ENCODE assay signal across 12 mouse cellular contexts in the genomic region with DNA sequence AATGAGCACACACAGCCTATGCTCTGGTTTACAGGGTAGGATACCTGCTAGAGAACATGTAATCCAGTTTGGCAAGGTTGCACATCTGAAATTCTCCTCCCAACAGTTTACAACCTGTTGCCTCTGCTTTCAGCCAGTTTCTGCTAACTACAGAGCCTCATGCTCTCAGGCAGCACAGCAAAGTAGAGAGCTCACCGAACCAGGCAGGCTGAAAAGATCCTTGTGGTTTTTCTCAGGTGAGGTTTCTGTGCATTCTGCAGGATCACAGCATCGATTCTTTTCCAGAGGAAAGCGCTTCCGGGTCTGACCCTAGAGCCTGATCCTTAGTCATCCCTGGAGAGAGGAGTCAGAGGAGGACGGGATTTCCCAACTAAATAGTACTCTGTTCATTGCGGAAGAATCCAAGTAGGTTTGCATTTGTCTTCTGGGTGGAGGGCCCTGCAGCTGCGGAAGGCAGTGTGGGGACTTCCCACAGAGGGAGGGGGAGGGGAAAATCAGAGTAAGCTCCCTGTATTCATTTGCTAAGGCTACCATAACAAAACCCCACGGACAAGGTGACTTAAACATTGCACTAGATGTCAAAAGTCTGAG. TPM values are rescaled to one million over a fixed set of nuclear protein-coding genes. Genes with fewer than 3 reads are reported as not detected.
DNase-seq lines count a peak whose midpoint lies in the region; ATAC-seq and TF ChIP-seq lines count a peak whose summit lies in the region.
"Had no signal": no experiment of that assay in that cellular context is flagged by ENCODE, and none has a peak within 500 bp of the region (broad histone marks: within the 10 kb centered on the region; RNA-seq: fewer than 3 reads in every experiment).

No protein-coding gene starts in this region.

- in situ Hi-C loops in ES-E14 (cut with MboI; ENCODE audit: low sequenced_read_pairs in 2 of 2, unreplicated experiment in 2 of 2): no loop called here

- H3K27me3 ChIP-seq in kidney, adult 2 months (replicated peaks; ENCODE audit: control insufficient read depth, insufficient read depth, low read length): no peaks in the 10 kb centered on the region
- no peaks in the 10 kb centered on the region for H3K27me3 ChIP-seq in kidney, embryonic 16.5 days (ENCODE audit: insufficient read depth, low read length)
- H3K27me3 ChIP-seq in midbrain, embryonic 13.5 days: no peaks in the 10 kb centered on the region
- H3K27me3 ChIP-seq: hindbrain, embryonic 12.5 days had no signal

- no peak overlapping the region for H3K4me2 ChIP-seq in kidney, embryonic 16.5 days (replicated peaks; ENCODE audit: low read depth, low read length)
- H3K4me2 ChIP-seq in midbrain, embryonic 13.5 days (replicated peaks): no peak overlapping the region
- H3K4me2 ChIP-seq: hindbrain, embryonic 12.5 days had no signal

- no peak for ATAC-seq in kidney, embryonic 16.5 days (ENCODE audit: low FRiP score, low TSS enrichment)
- ATAC-seq in midbrain, embryonic 13.5 days: no peak

- TF ChIP-seq CTCF in kidney, adult 2 months (conservative IDR thresholded peaks at IDR 0.05; ENCODE audit: insufficient read depth, insufficient read length, low read depth, low read length): no peak

- H3K4me1 ChIP-seq in kidney, adult 2 months (ENCODE audit: control insufficient read depth, insufficient read depth, low read length): peaks cover 2% of the 10 kb centered on the region; the same call in 1 of the 2 replicates
- peaks cover 9 to 12% of the 10 kb centered on the region in 2 experiments for H3K4me1 ChIP-seq in ES-E14 (ENCODE audit: control insufficient read depth in 2 of 2, insufficient read depth in 2 of 2, low read length in 2 of 2, poor library complexity in 1 of 2)
- no peaks in the 10 kb centered on the region for H3K4me1 ChIP-seq in kidney, embryonic 16.5 days (ENCODE audit: insufficient read depth, low read length)
- 0 out of 2 replicates have a peak, but pooled peaks cover 5% of the 10 kb centered on the region for H3K4me1 ChIP-seq in midbrain, embryonic 13.5 days (replicated peaks)
- H3K4me1 ChIP-seq: hindbrain, embryonic 12.5 days had no signal

- peak overlapping the region; percentile 92 for H3K27ac ChIP-seq in kidney, adult 2 months (ENCODE audit: insufficient read depth, low read depth, low read length)
- peak overlapping the region; percentile 84 for H3K27ac ChIP-seq in ES-E14 (ENCODE audit: insufficient read depth, low read depth, low read length, poor library complexity, severe bottlenecking)
- H3K27ac ChIP-seq in kidney, embryonic 16.5 days (ENCODE audit: low read length): peak overlapping the region; percentile 3; the same call in 1 of the 2 replicates
- no peak overlapping the region for H3K27ac ChIP-seq in midbrain, embryonic 13.5 days
- H3K27ac ChIP-seq: hindbrain, embryonic 12.5 days; macrophage had no signal

- peak overlapping the region; percentile 42; the same call in 1 of the 2 replicates for H3K9ac ChIP-seq in ES-E14 (ENCODE audit: insufficient read depth, low read depth, low read length, poor library complexity, severe bottlenecking)
- H3K9ac ChIP-seq in kidney, embryonic 16.5 days (replicated peaks; ENCODE audit: low read length): no peak overlapping the region
- no peak overlapping the region for H3K9ac ChIP-seq in midbrain, embryonic 13.5 days (replicated peaks)
- H3K9ac ChIP-seq: hindbrain, embryonic 12.5 days had no signal

- peak; percentile 41 for DNase-seq in kidney, adult 2 months
- DNase-seq in kidney, adult 18-20 months: no peak
- peak; percentile 75 for DNase-seq in ES-E14 (ENCODE audit: low read depth, low spot score)
- peak; percentile 6 to 47 for DNase-seq in thymus, postnatal 10 days (ENCODE audit: low spot score in 2 of 2)
- DNase-seq in right cerebral cortex, adult 18-20 months: no peak
- no peak for DNase-seq in right cerebral cortex, postnatal 36 days (ENCODE audit: low spot score in 2 of 2)
- DNase-seq: liver had no signal

- H3K36me3 ChIP-seq in kidney, adult 2 months (ENCODE audit: control insufficient read depth, insufficient read depth, low read length): no peaks in the 10 kb centered on the region
- no peaks in the 10 kb centered on the region for H3K36me3 ChIP-seq in ES-E14 (ENCODE audit: control insufficient read depth, insufficient read depth, low read length, poor library complexity, severe bottlenecking)
- H3K36me3 ChIP-seq in kidney, embryonic 16.5 days (ENCODE audit: insufficient read depth, low read length): no peaks in the 10 kb centered on the region
- H3K36me3 ChIP-seq in midbrain, embryonic 13.5 days: no peaks in the 10 kb centered on the region
- H3K36me3 ChIP-seq: hindbrain, embryonic 12.5 days had no signal

- TF ChIP-seq POLR2A in kidney, adult 2 months (IDR thresholded peaks at IDR 0.05; ENCODE audit: low read depth, low read length): no peak

- WGBS in kidney, adult 2 months: 44% methylated on average over 8 of the region's 8 CpGs
- WGBS in kidney, embryonic 16.5 days: 51% methylated on average over 8 of the region's 8 CpGs
- 44% methylated on average over 8 of the region's 8 CpGs for WGBS in midbrain, embryonic 13.5 days

- H3K9me3 ChIP-seq in ES-E14 (ENCODE audit: control insufficient read depth, insufficient read depth, low read depth, low read length): no peaks in the 10 kb centered on the region
- no peaks in the 10 kb centered on the region for H3K9me3 ChIP-seq in kidney, embryonic 16.5 days (ENCODE audit: low read length)
- H3K9me3 ChIP-seq in midbrain, embryonic 13.5 days: no peaks in the 10 kb centered on the region
- H3K9me3 ChIP-seq: hindbrain, embryonic 12.5 days had no signal

- no peak overlapping the region for H3K4me3 ChIP-seq in kidney, adult 2 months (ENCODE audit: insufficient read depth, low read depth, low read length)
- peak overlapping the region; percentile 45 to 46 for H3K4me3 ChIP-seq in ES-E14 (ENCODE audit: insufficient read depth in 1 of 2, low read depth in 1 of 2, low read length in 2 of 2, poor library complexity in 1 of 2, severe bottlenecking in 1 of 2)
- no peak overlapping the region for H3K4me3 ChIP-seq in kidney, embryonic 16.5 days (ENCODE audit: low read length)
- no peak overlapping the region for H3K4me3 ChIP-seq in midbrain, embryonic 13.5 days (replicated peaks)
- H3K4me3 ChIP-seq: hindbrain, embryonic 12.5 days; myocyte had no signal

TF ChIP-seq in ES-E14, 5 proteins besides CTCF, POLR2A, EP300 and RAD21:
- no peak for TF ChIP-seq ZC3H11A (IDR thresholded peaks at IDR 0.05; ENCODE audit: borderline replicate concordance, low read depth, low read length)

RNA-seq across cellular contexts. Expression of gene Atp1b1, which starts 45.1 kb away (rescaled TPM):
- polyA plus RNA-seq in kidney, adult 2 months (2012; rRNA removed): 945 and 1,094 TPM in 2 replicates
- 58.3 and 79.1 TPM in 2 replicates for total RNA-seq in ES-E14 (2012; rRNA removed)
- 232 and 240 TPM in 2 replicates for polyA plus RNA-seq in kidney, embryonic 16.5 days (2015; fragmentation: Nextera tagmentation; extraction: Ambion mirVana)
- 90.1 and 91.0 TPM in 2 replicates for polyA plus RNA-seq in midbrain, embryonic 13.5 days (2015; fragmentation: Nextera tagmentation; extraction: Ambion mirVana)

Comparison
In these comparisons a context has a peak if more than half of its experiments do, and no peak if none do; other contexts are left out.
1. DNase-seq: peak in kidney, adult 2 months (single experiment), ES-E14 (single experiment) and thymus, postnatal 10 days (2 of 2); none in kidney, adult 18-20 months (single experiment), right cerebral cortex, adult 18-20 months (single experiment) and right cerebral cortex, postnatal 36 days (0 of 2).
2. H3K4me3 ChIP-seq: peak in ES-E14 (2 of 2); none in kidney, adult 2 months (single experiment), kidney, embryonic 16.5 days (single experiment) and midbrain, embryonic 13.5 days (single experiment).